Mouse (Mus musculus) hindbrain, embryonic 12.5 days (tissue): ENCODE measurements around the gene Chd3. TPM values are rescaled to one million over a fixed set of nuclear protein-coding genes. Genes with fewer than 3 reads are reported as not detected.

Source experiments
- polyA plus RNA-seq: library from polyadenylated mRNA; unstranded; fragments of >200 nt; fragmentation: Nextera tagmentation; extraction: Ambion mirVana; gene quantifications from 2 replicates; pipeline ENCODE4 v1.2.1, GENCODE M21; 2016

Gene Chd3
- polyA plus RNA-seq, 1 experiment from 2014 or later: 93.4 TPM

Other genes with a start within 250 kb of the Chd3 start
- 0.25 and 0.49 TPM in 2 replicates for gene Hes7, start 249.0 kb downstream of the Chd3 start, polyA plus RNA-seq
- gene 9130213A22Rik, start 246.8 kb downstream of the Chd3 start, polyA plus RNA-seq: 0.26 and 0.29 TPM in 2 replicates
- 0.41 and 0.65 TPM in 2 replicates for gene Aloxe3, start 243.5 kb downstream of the Chd3 start, polyA plus RNA-seq
- 0.12 TPM in 2 replicates for gene Alox12b, start 212.4 kb downstream of the Chd3 start, polyA plus RNA-seq
- gene Alox8, start 171.6 kb downstream of the Chd3 start, polyA plus RNA-seq: 0.06 and 0.07 TPM in 2 replicates
- 0.04 and 0.13 TPM in 2 replicates for gene Gucy2e, start 132.4 kb downstream of the Chd3 start, polyA plus RNA-seq
- gene Cntrob, start 45.6 kb downstream of the Chd3 start, polyA plus RNA-seq: 30.2 and 37.0 TPM in 2 replicates
- 165 and 191 TPM in 2 replicates for gene Trappc1, start 45.4 kb downstream of the Chd3 start, polyA plus RNA-seq
- 5.0 and 5.4 TPM in 2 replicates for gene Kcnab3, start 43.1 kb downstream of the Chd3 start, polyA plus RNA-seq
- gene Rnf227, start 28.9 kb downstream of the Chd3 start, polyA plus RNA-seq: 49.0 and 54.6 TPM in 2 replicates
- gene Naa38, start 26.1 kb upstream of the Chd3 start, polyA plus RNA-seq: 94.0 and 103 TPM in 2 replicates
- gene Cyb5d1, start 26.2 kb upstream of the Chd3 start, polyA plus RNA-seq: 48.0 and 50.5 TPM in 2 replicates
- gene Tmem88, start 28.8 kb upstream of the Chd3 start, polyA plus RNA-seq: 13.2 and 14.8 TPM in 2 replicates
- 51.4 and 51.6 TPM in 2 replicates for gene Kdm6b, start 44.3 kb upstream of the Chd3 start, polyA plus RNA-seq
- gene Dnah2, start 179.7 kb upstream of the Chd3 start, polyA plus RNA-seq: 1.4 and 2.5 TPM in 2 replicates
- 95.7 and 106 TPM in 2 replicates for gene Efnb3, start 190.8 kb upstream of the Chd3 start, polyA plus RNA-seq
- 29.7 and 29.9 TPM in 2 replicates for gene Wrap53, start 210.8 kb upstream of the Chd3 start, polyA plus RNA-seq
- 105 and 109 TPM in 2 replicates for gene Trp53, start 211.0 kb upstream of the Chd3 start, polyA plus RNA-seq
- 12.1 and 18.5 TPM in 2 replicates for gene Atp1b2, start 236.5 kb upstream of the Chd3 start, polyA plus RNA-seq
- not detected in 2 replicates for gene Shbg, start 248.5 kb upstream of the Chd3 start, polyA plus RNA-seq